Mouse (Mus musculus): ENCODE data around the gene Ube2l6.

DNA sequence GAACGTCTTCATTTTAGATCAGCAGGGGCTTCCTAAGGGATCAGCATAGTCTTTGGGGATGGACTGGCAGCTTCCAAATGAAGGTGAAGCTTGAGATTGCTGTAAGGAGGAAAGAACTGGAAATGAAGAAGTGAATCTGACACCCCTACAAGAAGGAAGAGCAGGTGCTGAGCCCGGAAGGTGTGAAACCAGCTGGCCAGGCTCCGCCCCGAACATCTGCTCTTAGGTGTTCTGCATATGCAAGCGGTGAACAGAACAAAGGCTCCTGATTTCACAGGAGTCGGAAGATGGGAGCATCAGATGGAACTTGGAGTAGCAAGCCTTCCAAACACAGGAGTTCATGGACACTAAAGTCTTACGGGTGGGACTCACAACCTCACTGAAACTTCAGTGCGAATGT lies 38.5 kb downstream of the Ube2l6 start:
- TF ChIP-seq CTCF (IDR thresholded peaks at IDR 0.05; ENCODE audit: low read depth, low read length): no peak
- TF ChIP-seq POLR2A (IDR thresholded peaks at IDR 0.05; ENCODE audit: borderline replicate concordance, low read depth, low read length): no peak

Data from bone marrow macrophage, adult 2 months (primary cell).